Mouse (Mus musculus): ENCODE results near the gene Hist1h4b.
"Not testable (repeated sequence)": the region's sequence is repeated elsewhere in the genome, so short reads cannot be mapped to it uniquely, and the experiment has no call there.

Gene Hist1h4b

DNA sequence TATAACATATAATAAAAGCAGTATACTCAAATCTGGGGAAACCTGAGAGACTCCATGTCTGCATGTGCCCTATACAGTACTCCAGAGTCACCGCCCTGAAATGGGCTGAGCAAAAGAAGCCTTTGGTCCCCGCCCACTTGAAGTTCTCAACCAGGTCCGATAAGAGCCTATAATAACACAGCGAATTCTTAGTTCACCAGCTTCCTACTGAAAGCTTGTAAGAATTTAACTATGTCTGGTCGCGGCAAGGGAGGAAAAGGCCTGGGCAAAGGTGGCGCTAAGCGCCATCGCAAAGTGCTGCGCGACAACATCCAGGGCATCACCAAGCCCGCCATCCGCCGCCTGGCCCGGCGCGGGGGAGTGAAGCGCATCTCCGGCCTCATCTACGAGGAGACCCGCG is at the start of gene Hist1h4b:
Hist1h4b (plus strand) TSS at position 224 of the 400 bp plus-strand sequence.
- peak; percentile 75 for DNase-seq (ENCODE audit: low spot score)

DNA sequence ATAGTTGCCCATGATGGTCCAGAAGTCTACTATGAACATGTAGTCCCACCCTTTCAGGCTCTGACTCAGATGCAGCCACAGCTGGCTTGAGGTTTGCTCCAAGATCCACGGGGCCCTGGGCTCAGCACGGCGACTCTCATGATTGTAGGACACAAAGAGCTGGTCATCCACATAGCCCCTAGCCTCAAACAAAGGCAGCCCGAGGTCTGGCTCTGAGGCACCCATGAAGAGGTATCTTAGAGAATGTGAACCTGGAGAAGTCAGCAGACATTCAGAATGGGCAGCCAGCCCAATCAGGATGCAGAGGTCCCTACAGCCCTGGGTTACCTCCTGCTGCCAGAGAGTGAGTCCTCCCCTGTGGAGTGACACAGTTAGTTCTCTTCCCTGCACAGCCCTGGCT is 48.8 kb upstream of the Hist1h4b start:
- DNase-seq (ENCODE audit: low spot score) = no peak

DNA sequence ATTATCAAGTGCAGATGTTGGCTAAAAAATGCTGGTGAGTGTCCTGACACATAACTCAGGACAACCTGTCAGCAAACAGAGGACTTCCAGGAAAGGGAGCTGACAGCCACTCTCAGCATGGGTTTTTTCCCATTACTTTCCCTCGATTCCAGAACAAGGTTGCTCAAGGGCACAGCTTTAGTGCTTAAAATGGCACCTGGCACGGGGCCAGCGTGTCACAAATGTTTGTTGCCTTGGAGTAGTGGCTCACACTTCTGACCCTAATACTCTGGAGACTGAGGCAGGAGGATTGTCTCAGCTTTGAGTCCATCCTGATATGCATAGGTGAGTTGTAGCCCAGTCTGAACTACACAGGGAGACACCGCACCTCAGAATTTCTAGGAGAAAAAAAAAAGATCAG is 48.2 kb upstream of the Hist1h4b start:
- no peak for DNase-seq (ENCODE audit: low spot score)

DNA sequence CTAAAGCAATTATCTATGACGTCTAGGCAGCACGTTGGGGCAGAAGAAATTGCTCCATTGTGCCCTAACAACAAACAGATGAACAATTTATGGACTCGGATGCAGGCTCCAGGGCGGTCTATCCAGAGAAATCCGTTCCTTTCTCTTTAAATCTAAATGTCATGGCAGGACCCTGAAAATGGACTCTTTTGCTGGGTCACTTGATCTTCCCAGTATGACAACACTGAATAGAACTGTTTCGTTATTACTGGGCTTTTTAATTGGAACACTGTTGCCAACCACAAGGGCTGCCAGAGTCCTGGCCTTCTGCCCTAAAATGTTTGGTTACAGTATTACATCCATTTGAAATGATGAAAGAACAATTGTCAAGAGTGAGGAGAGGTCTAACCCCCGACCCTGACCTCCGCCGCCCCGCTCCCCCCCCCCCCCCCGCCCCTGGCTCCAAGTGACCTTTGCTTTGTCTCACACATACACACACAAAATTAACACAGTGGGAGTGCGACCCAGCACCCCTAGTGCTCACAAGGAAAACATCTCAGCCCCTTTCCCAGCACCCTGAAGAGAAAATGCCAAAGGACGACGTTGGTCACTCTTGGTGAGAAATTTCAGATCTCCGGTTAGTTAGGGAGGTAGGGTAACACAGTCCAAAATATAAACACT is 47.0 kb upstream of the Hist1h4b start:
- no peak for DNase-seq (ENCODE audit: low spot score)

DNA sequence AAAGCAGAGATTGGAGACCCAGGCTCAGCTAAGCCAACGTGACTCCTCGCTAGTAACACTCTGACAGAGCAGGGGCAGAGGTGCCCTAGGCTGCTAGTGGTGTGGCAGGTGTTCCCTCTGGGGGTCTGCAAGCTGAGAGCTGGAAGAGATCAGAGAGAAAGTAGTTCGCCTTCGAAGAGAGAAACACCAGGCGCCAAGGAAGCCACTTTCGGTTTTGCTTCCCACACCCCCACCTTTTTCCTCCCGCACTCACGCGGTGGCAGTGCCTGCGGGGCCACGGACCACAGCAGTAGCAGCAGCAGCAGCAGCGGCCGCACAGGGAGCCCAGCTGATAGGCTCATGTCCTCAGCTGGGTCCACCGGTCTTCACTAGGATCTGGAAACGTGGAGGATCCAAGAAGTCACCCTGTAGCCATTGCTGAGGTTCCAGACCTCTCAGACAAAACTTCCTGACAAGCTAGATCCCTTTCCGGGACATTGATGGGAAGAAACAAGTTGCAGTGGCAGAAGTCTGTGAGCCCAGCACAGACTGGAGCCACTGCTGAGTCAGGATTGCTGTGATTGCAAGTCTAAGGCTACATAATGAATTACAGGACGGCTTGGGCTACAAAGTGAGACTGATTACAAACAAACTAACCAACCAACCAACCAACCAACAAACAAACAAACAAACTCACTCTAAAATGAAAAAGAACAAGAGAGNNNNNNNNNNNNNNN is 46.3 kb upstream of the Hist1h4b start, which contains the start of gene Hfe:
Hfe (minus strand) TSS at position 481 of the 716 bp plus-strand sequence.
- peak; percentile 55 for DNase-seq (ENCODE audit: low spot score)

DNA sequence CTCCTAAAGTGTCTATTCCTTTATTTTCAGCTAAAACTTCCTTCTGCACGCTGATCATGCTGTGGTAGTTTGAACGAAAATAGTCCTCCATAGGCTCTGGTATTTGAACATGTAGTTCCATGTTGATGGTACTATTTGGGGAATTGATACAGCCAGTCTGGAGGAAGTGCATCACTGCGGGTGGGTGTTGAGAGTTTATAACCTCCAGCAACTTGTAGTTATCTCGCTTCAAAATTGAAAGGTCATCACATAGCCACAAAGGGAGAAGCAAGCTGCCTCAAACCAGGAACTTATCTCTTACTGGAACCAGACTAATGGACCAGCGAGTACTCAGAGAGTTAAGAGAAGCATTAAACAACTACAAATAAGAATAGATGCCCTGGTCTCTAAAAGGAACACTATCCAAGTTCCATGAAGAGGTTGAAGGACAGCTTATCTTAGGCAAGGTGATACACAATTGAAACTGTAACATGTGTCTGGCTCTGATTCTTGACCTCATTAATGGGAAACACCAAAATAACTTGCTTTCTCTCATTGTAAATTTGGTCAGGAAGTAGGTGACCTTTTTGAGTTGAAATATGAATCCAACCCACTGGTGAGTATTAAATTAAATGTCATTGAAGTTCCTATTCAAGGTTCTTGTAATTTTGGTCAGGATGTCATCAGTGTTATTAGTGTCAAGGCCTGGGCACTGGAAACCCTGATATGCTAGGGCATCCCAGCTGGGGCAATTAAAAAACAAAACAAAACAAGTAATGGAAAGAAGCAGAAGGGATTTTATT is 40.4 kb upstream of the Hist1h4b start:
- DNase-seq (ENCODE audit: low spot score) = no peak

DNA sequence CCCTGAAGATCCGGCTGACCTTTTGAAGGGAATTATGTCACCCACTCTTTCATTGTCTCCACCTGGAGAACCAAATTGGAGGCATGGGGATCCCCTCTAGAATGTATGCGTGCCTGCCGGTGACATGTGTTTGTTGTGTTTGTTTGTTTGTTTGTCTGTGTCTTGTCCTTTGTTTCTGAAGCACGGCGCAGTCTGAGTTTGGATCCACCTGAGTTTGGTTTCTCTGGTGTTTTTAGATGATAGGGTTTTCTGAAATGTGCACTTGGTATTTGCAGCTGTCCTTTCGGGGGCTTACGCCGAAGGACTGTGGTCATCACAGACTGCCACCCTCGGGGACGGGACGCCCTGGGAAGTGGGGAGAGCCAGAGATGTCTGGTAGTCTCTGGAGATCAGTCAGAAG is 39.6 kb upstream of the Hist1h4b start:
- DNase-seq (ENCODE audit: low spot score) = no peak

DNA sequence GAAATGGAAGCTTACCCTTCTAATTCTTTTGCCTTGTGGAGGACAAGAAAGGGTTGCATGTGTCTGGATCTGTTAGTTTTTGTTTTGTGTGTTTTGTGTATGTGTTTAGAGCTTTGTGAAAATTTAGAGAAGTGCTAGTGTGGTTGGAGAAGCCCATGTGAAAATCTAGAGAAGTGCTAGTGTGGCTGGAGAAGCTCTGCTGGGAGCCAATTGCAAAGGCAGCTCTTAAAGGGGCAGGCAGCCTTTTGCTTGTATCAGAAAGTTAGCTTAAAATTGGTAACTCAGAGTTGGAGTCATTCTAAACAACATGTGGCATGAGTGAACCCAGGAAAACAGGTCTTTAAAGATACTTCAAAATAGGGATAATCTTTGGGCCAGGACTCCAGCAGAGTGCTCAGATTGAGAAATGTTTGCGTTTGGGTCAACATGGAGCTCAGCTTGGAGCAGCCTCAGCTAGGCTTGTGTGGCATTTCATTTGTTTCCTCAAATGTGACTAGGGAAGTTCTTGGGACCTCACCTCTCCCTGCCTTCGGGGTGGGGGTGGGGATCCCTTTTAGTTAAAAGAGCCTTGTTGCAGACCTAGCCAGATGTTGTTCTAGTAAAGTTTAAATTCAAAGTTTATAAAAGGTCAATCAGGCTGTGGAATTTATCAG is 39.1 kb upstream of the Hist1h4b start:
- not testable (repeated sequence) for DNase-seq (ENCODE audit: low spot score)

DNA sequence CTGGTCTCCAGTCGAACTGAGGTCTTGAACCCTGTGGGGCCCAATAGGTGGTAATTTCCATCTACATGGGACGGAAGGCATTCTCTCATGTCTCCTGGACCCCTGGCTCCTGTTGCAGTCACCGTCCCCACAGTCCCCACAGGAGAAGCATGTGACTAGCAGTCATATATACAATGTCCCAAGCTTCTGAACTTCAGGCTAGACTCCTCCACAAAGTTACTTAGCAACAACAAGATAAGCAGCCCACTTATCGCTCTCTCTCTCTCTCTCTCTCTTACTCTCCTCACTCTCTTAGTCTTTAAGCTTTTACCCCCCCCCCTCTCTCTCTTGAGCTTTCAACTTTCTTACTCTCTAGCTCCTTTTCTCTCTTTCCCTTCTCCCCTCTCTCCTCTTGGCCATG is 32.6 kb upstream of the Hist1h4b start:
- no peak for DNase-seq (ENCODE audit: low spot score)

DNA sequence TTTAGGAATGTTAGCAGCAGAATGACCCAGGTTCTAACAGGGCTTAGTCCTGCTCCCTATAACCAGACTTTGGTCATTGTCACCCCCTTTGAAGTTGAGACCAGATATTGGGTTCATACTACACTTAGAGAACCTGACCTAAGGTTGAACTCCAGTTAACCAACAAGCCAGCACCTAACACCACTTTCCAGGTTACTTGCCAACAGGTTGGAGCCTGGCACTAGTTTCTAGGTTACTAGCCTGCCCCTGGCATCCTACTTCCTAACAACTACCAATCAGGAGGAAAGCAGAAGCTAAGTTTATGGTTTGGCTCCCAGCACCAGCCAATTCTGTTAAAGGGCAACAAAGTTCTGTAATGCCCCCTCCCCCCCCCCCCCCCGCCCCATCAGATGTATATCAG is 31.6 kb upstream of the Hist1h4b start:
- no peak for DNase-seq (ENCODE audit: low spot score)

DNA sequence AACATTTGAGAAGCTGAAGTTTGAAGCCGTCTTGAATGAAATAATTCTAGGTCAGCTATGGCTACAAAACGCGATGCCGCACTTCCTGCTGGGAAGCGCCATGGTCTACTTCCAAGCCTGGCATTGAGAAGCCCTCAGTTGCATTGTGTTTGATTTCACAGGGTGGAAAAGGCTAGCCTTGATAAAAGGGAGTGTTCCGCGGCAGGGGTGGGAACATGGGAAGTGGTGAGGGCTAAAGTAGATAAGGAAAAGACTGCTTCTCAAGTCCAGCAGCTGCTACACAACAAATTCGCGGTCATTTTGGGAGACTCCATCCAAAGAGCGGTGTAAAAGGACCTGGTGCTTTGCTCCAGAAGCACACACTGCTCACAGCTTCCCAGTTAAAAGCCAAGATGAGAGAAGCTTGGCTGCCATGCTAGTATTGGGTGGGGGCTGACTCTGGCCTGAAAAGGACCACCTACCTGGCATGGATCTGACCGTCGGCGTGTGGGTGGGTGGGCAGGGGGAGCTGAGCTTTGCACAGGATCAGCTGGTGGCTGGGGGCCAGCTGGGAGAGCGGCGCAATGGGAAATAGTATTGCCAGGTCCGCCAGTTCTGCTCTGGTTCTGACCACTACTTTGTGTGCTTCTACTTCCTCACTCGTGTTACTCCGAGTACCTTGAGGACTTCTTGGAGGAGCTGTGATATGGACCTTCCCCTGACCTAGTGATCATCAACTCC is 28.2 kb upstream of the Hist1h4b start:
- no peak for DNase-seq (ENCODE audit: low spot score)

DNA sequence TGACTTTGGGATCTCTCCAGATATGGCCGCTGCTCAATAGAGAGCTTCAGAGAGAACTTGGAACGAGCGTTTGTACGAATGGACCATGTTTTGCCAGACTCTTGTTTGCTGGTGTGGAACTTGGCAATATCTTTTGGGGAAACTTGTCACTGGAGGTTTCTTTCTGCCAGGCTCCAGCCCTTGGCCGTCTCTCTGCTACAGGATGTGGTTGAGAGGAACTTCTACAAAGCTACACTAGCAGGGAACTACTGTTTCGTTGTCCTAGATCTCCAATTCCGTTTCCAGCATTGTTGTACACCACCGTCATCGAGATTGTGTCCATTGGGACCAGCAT is 27.7 kb upstream of the Hist1h4b start:
- no peak for DNase-seq (ENCODE audit: low spot score)

DNA sequence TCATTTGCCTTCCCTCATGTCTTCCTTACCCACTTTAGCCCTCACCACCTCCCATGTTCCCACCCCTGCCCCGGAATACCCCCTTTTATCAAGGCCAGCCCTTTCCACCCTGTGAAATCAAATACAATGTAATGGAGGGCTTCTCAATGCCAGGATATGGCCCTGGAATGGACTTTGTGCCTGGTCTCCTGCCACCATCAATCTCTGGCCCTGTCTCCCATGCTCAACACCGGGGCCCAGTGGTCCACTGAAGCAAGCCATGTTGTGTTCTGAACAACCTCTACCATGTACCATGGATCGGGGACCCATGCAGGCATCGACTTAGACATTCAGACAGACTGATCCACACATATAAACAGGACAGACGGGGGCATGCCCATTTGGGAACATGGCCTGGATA is 27.1 kb upstream of the Hist1h4b start:
- no peak for DNase-seq (ENCODE audit: low spot score)

DNA sequence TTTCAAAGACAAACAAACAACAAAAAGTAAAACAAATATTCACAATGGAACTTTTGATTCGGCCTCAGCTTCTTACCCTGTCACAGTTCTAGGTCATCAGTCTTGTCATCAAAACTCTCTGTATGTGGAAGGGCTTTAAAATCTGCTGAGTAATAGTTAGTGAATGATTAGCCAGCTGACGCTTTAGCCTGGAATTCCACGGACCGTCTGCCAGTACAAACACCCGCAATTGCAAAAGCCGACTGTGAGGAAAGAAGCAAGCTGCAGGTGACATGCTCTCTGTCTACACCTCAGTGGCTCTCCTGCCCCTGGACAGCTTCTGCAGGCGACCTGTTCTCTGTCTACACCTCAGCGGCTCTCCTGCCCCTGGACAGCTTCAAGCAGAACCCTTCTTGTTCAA is 26.3 kb upstream of the Hist1h4b start:
- no peak for DNase-seq (ENCODE audit: low spot score)

DNA sequence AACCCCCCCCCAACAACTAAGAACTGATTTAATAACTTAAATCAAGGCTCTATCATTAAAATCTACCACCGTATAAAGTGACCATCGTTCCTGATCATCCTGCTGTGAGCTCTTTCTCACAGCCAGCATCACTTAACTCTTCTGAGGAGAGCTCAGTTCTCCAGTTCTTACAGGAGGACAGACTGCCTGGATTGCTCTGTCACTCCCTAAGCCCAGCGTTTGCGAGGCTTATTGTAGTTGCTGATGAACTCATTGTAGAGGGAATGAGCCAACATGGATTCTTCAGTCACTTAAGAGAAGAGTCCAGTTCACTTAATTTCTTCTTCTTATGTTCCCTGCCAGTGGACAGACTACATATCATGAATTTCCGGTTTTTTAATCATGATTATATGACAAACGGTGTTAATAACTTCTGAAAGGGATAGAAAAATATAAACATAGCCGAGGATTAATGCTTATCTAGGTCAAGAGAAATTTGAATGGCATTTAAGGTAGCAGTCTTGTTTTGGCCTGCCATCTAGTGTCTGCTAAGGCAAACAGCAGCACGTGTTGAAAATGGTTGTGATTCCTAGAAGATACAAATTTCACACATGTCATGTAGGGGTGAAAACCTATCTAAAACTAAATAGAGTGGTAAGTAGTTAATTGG is 24.5 kb upstream of the Hist1h4b start:
- no peak for DNase-seq (ENCODE audit: low spot score)

DNA sequence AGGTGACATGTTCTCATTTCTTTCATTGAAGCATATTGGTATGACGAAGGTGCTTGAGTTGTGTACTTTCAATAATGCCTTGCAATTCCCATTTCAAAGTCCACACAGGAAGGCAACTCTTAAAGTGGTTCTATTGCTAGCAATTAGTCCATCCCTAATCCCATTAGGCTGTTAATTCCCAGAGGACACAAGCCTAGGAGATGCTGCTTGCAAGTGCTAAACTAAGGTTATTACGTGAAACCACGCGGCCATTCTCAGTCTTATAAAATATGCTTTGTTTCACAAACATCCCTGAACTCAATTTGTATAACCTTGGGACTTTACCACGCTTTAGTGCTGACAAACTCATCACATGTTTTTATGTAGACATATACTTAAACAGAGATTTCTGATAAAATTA is 19.7 kb upstream of the Hist1h4b start:
- DNase-seq (ENCODE audit: low spot score) = no peak

DNA sequence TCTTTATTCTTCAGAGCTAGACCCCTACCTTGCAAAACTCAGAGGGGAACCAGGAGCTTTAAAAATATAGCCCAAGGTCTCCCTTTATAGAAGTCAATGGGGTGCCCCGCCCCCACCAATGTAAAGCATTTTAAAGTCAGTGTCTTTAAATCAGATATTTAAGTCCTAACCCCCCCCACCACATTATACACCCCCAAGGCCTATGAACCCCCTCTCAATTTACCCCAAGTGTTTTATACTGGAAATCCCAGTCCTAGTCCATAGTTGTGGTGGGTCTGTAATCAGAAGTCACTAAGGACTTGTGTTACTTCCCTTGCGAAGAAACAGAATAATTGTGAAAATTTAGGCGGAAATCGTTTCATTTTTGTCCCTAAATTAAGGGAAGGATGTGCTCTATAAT is 18.8 kb upstream of the Hist1h4b start:
- DNase-seq (ENCODE audit: low spot score) = no peak

DNA sequence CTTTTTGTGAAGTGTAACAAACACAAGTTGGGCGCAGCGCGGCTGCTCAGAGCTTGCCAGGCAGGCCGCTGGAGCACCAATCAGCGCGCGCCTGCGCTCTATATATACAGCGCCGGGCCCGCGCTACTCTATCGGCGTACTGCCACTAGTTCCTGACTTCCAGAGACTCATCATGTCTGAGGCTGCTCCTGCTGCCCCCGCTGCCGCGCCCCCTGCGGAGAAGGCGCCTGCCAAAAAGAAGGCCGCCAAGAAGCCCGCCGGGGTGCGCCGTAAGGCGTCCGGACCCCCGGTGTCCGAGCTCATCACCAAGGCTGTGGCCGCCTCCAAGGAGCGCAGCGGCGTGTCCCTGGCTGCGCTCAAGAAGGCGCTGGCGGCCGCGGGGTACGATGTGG is 18.1 kb upstream of the Hist1h4b start, which contains the start of gene Hist1h1c:
Hist1h1c (plus strand) TSS at position 132 of the 392 bp plus-strand sequence.
- peak; percentile 90 for DNase-seq (ENCODE audit: low spot score)

DNA sequence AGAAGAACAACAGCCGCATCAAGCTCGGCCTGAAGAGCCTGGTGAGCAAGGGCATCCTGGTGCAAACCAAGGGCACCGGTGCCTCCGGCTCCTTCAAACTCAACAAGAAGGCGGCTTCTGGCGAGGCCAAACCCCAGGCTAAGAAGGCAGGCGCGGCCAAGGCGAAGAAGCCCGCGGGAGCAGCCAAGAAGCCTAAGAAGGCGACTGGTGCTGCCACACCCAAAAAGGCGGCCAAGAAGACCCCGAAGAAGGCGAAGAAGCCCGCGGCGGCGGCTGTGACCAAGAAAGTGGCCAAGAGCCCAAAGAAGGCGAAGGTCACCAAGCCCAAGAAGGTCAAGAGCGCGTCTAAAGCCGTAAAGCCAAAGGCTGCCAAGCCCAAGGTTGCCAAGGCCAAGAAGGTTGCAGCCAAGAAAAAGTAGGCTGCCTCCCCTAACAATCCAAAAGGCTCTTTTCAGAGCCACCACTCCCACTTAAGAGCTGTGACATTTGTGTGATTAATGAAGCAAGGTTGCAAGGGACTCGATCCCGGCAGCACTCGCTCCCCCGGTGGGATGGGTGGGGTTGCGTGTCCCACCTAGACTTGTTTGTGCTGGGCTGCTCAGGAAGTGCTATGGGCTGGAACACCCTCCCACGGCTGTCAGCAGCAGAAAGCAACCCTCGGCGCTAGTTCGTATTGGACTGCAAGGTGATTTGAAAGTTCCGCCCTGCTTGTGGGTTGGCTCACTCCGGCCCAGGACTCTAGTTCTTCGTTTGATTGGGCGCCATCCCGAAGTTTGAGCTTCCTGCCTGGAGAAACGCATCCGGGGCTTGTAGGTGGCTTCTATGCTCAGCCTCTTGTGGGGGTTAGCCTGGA is 17.5 kb upstream of the Hist1h4b start:
- peak; percentile 87 for DNase-seq (ENCODE audit: low spot score)

DNA sequence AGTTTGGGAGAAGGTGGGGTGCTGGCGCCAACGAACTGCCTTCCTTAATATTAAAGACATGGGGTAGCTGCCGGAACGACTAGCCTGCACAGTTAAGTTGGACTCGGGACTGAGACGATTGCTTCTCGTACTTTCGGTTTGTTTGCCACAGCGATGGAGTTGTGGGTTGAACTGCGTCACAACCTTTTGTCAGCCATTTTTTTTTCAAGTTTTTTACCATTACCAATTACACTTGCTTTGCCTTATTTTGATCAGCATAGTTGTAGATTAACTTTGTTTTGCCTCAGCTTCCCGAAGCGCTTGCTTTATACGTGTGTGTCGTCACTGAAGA is 16.9 kb upstream of the Hist1h4b start:
- no peak for DNase-seq (ENCODE audit: low spot score)
